Mouse (Mus musculus): Measurements from ENCODE around the gene Akr1c14. TPM values are rescaled to one million over a fixed set of nuclear protein-coding genes. Genes with fewer than 3 reads are reported as not detected.

The Akr1c14 gene
- polyA plus RNA-seq, 1 experiment from 2014 or later, result 0.67 TPM

- Histone ChIP-seq H3K27ac (ENCODE audit: low read depth, low read length) (no peak overlapping the region), H3K4me1 (ENCODE audit: control insufficient read depth, insufficient read depth, low read length) (no peaks in the 10 kb centered on the region), H3K36me3 (ENCODE audit: control insufficient read depth, insufficient read depth, low read length) (no peaks in the 10 kb centered on the region), H3K4me2 (ENCODE audit: low read length) (no peak overlapping the region), H3K9ac (ENCODE audit: low read length) (no peak overlapping the region), H3K9me3 (replicated peaks; ENCODE audit: control insufficient read depth, low read length) (no peaks in the 10 kb centered on the region), H3K27me3 (replicated peaks; ENCODE audit: control insufficient read depth, insufficient read depth, low read length) (no peaks in the 10 kb centered on the region), H3K4me3 (ENCODE audit: low read depth, low read length) (no peak overlapping the region)
- no peak for DNase-seq (ENCODE audit: low spot score)
- no peak for ATAC-seq
- 79% methylated on average over 3 of the region's 3 CpGs for WGBS
Measured at GRCm38 (mm10) chr13:4131721-4132120, 82.9 kb downstream of the Akr1c14 start.

GRCm38 (mm10) chr13:4133070-4133469 lies 84.3 kb downstream of the Akr1c14 start:
- Histone ChIP-seq H3K9ac (ENCODE audit: low read length) (no peak overlapping the region), H3K9me3 (replicated peaks; ENCODE audit: control insufficient read depth, low read length) (no peaks in the 10 kb centered on the region), H3K4me1 (ENCODE audit: control insufficient read depth, insufficient read depth, low read length) (no peaks in the 10 kb centered on the region), H3K4me2 (ENCODE audit: low read length) (no peak overlapping the region), H3K36me3 (ENCODE audit: control insufficient read depth, insufficient read depth, low read length) (no peaks in the 10 kb centered on the region), H3K4me3 (ENCODE audit: low read depth, low read length) (no peak overlapping the region), H3K27ac (ENCODE audit: low read depth, low read length) (no peak overlapping the region), H3K27me3 (replicated peaks; ENCODE audit: control insufficient read depth, insufficient read depth, low read length) (no peaks in the 10 kb centered on the region)
- 44% methylated on average over 2 of the region's 2 CpGs for WGBS
- DNase-seq (ENCODE audit: low spot score), result no peak
- no peak for ATAC-seq

Other genes starting within 250 kb of the Akr1c14 start
- gene Calml3, start 244.7 kb upstream of the Akr1c14 start, polyA plus RNA-seq (2014; fragmentation: Nextera tagmentation; extraction: Ambion mirVana), result not detected in 2 replicates
- not detected in 2 replicates for gene Calm4, start 211.3 kb upstream of the Akr1c14 start, polyA plus RNA-seq (2014; fragmentation: Nextera tagmentation; extraction: Ambion mirVana)
- not detected in 2 replicates for gene Calm5, start 194.8 kb upstream of the Akr1c14 start, polyA plus RNA-seq (2014; fragmentation: Nextera tagmentation; extraction: Ambion mirVana)
- 10.6 and 11.1 TPM in 2 replicates for gene Net1, start 130.8 kb upstream of the Akr1c14 start, polyA plus RNA-seq (2014; fragmentation: Nextera tagmentation; extraction: Ambion mirVana)
- not detected in 2 replicates for gene Tubal3, start 130.7 kb upstream of the Akr1c14 start, polyA plus RNA-seq (2014; fragmentation: Nextera tagmentation; extraction: Ambion mirVana)
- 0.15 TPM in 1 of 2 replicates, not detected in the other for gene Ucn3, start 103.7 kb upstream of the Akr1c14 start, polyA plus RNA-seq (2014; fragmentation: Nextera tagmentation; extraction: Ambion mirVana)
- gene Akr1c18, start 101.6 kb downstream of the Akr1c14 start, polyA plus RNA-seq (2014; fragmentation: Nextera tagmentation; extraction: Ambion mirVana), result 0.20 TPM in 1 of 2 replicates, not detected in the other
- gene Akr1c13, start 142.1 kb downstream of the Akr1c14 start, polyA plus RNA-seq (2014; fragmentation: Nextera tagmentation; extraction: Ambion mirVana), result 2.4 TPM in 2 replicates
- gene Akr1c19, start 179.7 kb downstream of the Akr1c14 start, polyA plus RNA-seq (2014; fragmentation: Nextera tagmentation; extraction: Ambion mirVana), result 6.1 and 6.4 TPM in 2 replicates
- gene Akr1c12, start 230.4 kb downstream of the Akr1c14 start, polyA plus RNA-seq (2014; fragmentation: Nextera tagmentation; extraction: Ambion mirVana), result 0.27 TPM in 1 of 2 replicates, not detected in the other